ENCODE assay signal across 23 mouse cellular contexts in the genomic region with DNA sequence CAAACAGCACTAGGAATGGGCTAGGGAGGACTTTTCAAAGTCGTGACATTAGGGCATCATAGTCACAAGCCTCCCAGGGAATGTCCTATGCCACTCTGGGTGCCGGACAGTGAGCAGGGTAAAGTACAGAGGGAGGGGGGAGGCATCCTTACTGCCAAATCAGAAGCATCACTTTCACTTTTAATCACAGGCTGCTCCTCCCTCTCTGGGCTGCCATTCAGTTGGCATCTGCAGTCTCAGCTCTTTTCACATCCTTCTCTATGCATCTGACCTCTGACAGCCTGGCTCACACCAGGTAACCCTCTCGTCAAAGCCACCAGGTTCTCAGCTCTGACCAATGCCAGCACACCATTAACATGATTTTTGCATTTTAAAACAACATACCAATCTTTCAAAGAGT. TPM values are rescaled to one million over a fixed set of nuclear protein-coding genes. Genes with fewer than 3 reads are reported as not detected.
DNase-seq lines count a peak whose midpoint lies in the region; ATAC-seq and TF ChIP-seq lines count a peak whose summit lies in the region.
"Had no signal": no experiment of that assay in that cellular context is flagged by ENCODE, and none has a peak within 500 bp of the region (broad histone marks: within the 10 kb centered on the region; RNA-seq: fewer than 3 reads in every experiment).

No protein-coding gene starts in this region.

- H3K27me3 ChIP-seq in kidney, adult 2 months (replicated peaks; ENCODE audit: control insufficient read depth, insufficient read depth, low read length) = no peaks in the 10 kb centered on the region
- no peaks in the 10 kb centered on the region for H3K27me3 ChIP-seq in kidney, embryonic 16.5 days (ENCODE audit: insufficient read depth, low read length)
- H3K27me3 ChIP-seq: forebrain, embryonic 13.5 days; heart, embryonic 13.5 days; hindbrain, embryonic 12.5 days; hindbrain, embryonic 15.5 days had no signal

- no peak overlapping the region for H3K27ac ChIP-seq in kidney, adult 2 months (ENCODE audit: insufficient read depth, low read depth, low read length)
- no peak overlapping the region for H3K27ac ChIP-seq in kidney, embryonic 16.5 days (ENCODE audit: low read length)
- H3K27ac ChIP-seq: forebrain, embryonic 10.5 days; forebrain, embryonic 13.5 days; heart, adult 2 months; heart, embryonic 10.5 days; heart, embryonic 13.5 days; hindbrain, embryonic 12.5 days; hindbrain, embryonic 15.5 days had no signal

- H3K4me1 ChIP-seq in kidney, adult 2 months (ENCODE audit: control insufficient read depth, insufficient read depth, low read length) = 0 out of 2 replicates have a peak, but pooled peaks cover 2% of the 10 kb centered on the region
- H3K4me1 ChIP-seq in kidney, embryonic 16.5 days (ENCODE audit: insufficient read depth, low read length) = peaks cover 17% of the 10 kb centered on the region

- no peaks in the 10 kb centered on the region for H3K36me3 ChIP-seq in kidney, adult 2 months (ENCODE audit: control insufficient read depth, insufficient read depth, low read length)
- no peaks in the 10 kb centered on the region for H3K36me3 ChIP-seq in kidney, embryonic 16.5 days (ENCODE audit: insufficient read depth, low read length)
- H3K36me3 ChIP-seq: forebrain, embryonic 10.5 days; heart, embryonic 10.5 days; heart, embryonic 13.5 days; hindbrain, embryonic 12.5 days; hindbrain, embryonic 15.5 days had no signal

- TF ChIP-seq CTCF in kidney, adult 2 months (conservative IDR thresholded peaks at IDR 0.05; ENCODE audit: insufficient read depth, insufficient read length, low read depth, low read length) = no peak

- DNase-seq in kidney, adult 2 months = peak; percentile 40
- DNase-seq in CD4-positive helper T cell, adult 2 months (ENCODE audit: low read depth, low spot score) = peak; percentile 24
- DNase-seq in lung, postnatal 14 days = no peak
- no peak for DNase-seq in right cerebral cortex, postnatal 4 days
- DNase-seq: adrenal gland, postnatal 10 days; adrenal gland, postnatal 36 days; cerebellum, adult 18-20 months; cerebellum, adult 9-10 months; cerebellum, postnatal 14 days; gastrocnemius, postnatal 36 days; heart, adult 2 months; heart, postnatal 14 days had no signal

- ATAC-seq in kidney, embryonic 16.5 days (ENCODE audit: low FRiP score, low TSS enrichment) = no peak
- ATAC-seq in activated CD4-positive, CD25-positive, alpha-beta regulatory T cell, adult 4 months = peak; percentile 49
- peak; percentile 46 for ATAC-seq in inflammation-experienced regulatory T-cells, adult 6 months
- ATAC-seq: forebrain, embryonic 13.5 days; forebrain, embryonic 16.5 days; intestine, embryonic 16.5 days had no signal

- no peak for TF ChIP-seq POLR2A in kidney, adult 2 months (IDR thresholded peaks at IDR 0.05; ENCODE audit: low read depth, low read length)

- no peaks in the 10 kb centered on the region for H3K9me3 ChIP-seq in kidney, embryonic 16.5 days (ENCODE audit: low read length)
- H3K9me3 ChIP-seq: forebrain, embryonic 10.5 days; forebrain, embryonic 13.5 days; heart, embryonic 10.5 days; heart, embryonic 13.5 days; hindbrain, embryonic 12.5 days; hindbrain, embryonic 15.5 days had no signal

- no peak overlapping the region for H3K4me2 ChIP-seq in kidney, embryonic 16.5 days (replicated peaks; ENCODE audit: low read depth, low read length)
- H3K4me2 ChIP-seq: forebrain, embryonic 13.5 days; heart, embryonic 13.5 days; hindbrain, embryonic 12.5 days; hindbrain, embryonic 15.5 days had no signal

- H3K9ac ChIP-seq in kidney, embryonic 16.5 days (replicated peaks; ENCODE audit: low read length) = no peak overlapping the region
- H3K9ac ChIP-seq: forebrain, embryonic 13.5 days; heart, embryonic 13.5 days; hindbrain, embryonic 12.5 days; hindbrain, embryonic 15.5 days had no signal

- H3K4me3 ChIP-seq in kidney, adult 2 months (ENCODE audit: insufficient read depth, low read depth, low read length) = no peak overlapping the region
- H3K4me3 ChIP-seq in kidney, embryonic 16.5 days (ENCODE audit: low read length) = no peak overlapping the region
- H3K4me3 ChIP-seq: forebrain, embryonic 10.5 days; forebrain, embryonic 13.5 days; heart, adult 2 months; heart, embryonic 10.5 days; heart, embryonic 13.5 days; hindbrain, embryonic 12.5 days; hindbrain, embryonic 15.5 days had no signal

- WGBS in kidney, adult 2 months = 41% methylated on average over 3 of the region's 3 CpGs
- WGBS in kidney, embryonic 16.5 days = 60% methylated on average over 3 of the region's 3 CpGs

RNA-seq across cellular contexts. Expression of a gene that starts 24.1 kb away (rescaled TPM):
- 44.0 and 52.8 TPM in 2 replicates for polyA plus RNA-seq in kidney, adult 2 months (2012; rRNA removed)
- polyA plus RNA-seq in kidney, embryonic 16.5 days (2015; fragmentation: Nextera tagmentation; extraction: Ambion mirVana) = 131 and 132 TPM in 2 replicates
- polyA plus RNA-seq in activated CD4-positive, CD25-positive, alpha-beta regulatory T cell, adult 4 months (2017; shearing (Covaris generic)) = 100 to 1,000 TPM; 147 to 184 TPM
- 100 to 1,000 TPM; 141 to 184 (median 147) TPM for polyA plus RNA-seq in inflammation-experienced regulatory T-cells, adult 6 months (2017; shearing (Covaris generic))

Comparison
In these comparisons a context has a peak if more than half of its experiments do, and no peak if none do; other contexts are left out.
1. DNase-seq: peak in kidney, adult 2 months (single experiment) and CD4-positive helper T cell, adult 2 months (single experiment); none in lung, postnatal 14 days (single experiment) and right cerebral cortex, postnatal 4 days (single experiment).